Mouse (Mus musculus) hindbrain, embryonic 12.5 days (tissue): ENCODE results near the gene Guk1. TPM values are rescaled to one million over a fixed set of nuclear protein-coding genes. Genes with fewer than 3 reads are reported as not detected.

ENCODE experiments used
- ATAC-seq: fragments of 200-750 bp; cut with Nextera tagmentation; 2 replicates; pipeline ENCODE4 v1.8.0; 2017; ENCODE audit warnings: moderate TSS enrichment; ENCODE audit not compliant: low FRiP score
- H3K27ac ChIP-seq: fragments of 300-500 bp; sonication (generic); 2 replicates; pipeline ENCODE4 v1.5.1; 2016; ENCODE audit warnings: mild to moderate bottlenecking
- H3K27me3 ChIP-seq: fragments of 300-500 bp; sonication (generic); 2 replicates; pipeline ENCODE4 v1.6.1; 2016; ENCODE audit warnings: mild to moderate bottlenecking
- H3K36me3 ChIP-seq: fragments of 300-500 bp; sonication (generic); 2 replicates; pipeline ENCODE4 v1.6.1; 2016; ENCODE audit warnings: mild to moderate bottlenecking
- H3K4me1 ChIP-seq: fragments of 300-500 bp; sonication (generic); 2 replicates; pipeline ENCODE4 v1.6.1; 2016
- H3K4me2 ChIP-seq: fragments of 300-500 bp; sonication (generic); replicated peaks from 2 replicates; pipeline ENCODE4 v1.6.1; 2016; ENCODE audit warnings: mild to moderate bottlenecking
- H3K4me3 ChIP-seq: fragments of 300-500 bp; sonication (generic); 2 replicates; pipeline ENCODE4 v1.5.1; 2016; ENCODE audit warnings: mild to moderate bottlenecking
- H3K9ac ChIP-seq: fragments of 300-500 bp; sonication (generic); 2 replicates; pipeline ENCODE4 v1.6.1; 2016; ENCODE audit warnings: mild to moderate bottlenecking, moderate library complexity
- H3K9me3 ChIP-seq: fragments of 300-500 bp; sonication (generic); replicated peaks from 2 replicates; pipeline ENCODE4 v1.6.1; 2016; ENCODE audit warnings: mild to moderate bottlenecking
- WGBS: fragments of 180-500 bp; shearing (Covaris S2); methylation state at CpG from one replicate; pipeline ENCODE4 v1.1.7; 2016; 5-methylcytosine and 5-hydroxymethylcytosine counted together
- polyA plus RNA-seq: library from polyadenylated mRNA; unstranded; fragments of >200 nt; fragmentation: Nextera tagmentation; extraction: Ambion mirVana; gene quantifications from 2 replicates; pipeline ENCODE4 v1.2.1, GENCODE M21; 2016

Gene Guk1
- polyA plus RNA-seq, 1 experiment from 2014 or later: 112 TPM

- WGBS: 1% methylated on average over 65 of the region's 67 CpGs
- Histone ChIP-seq H3K4me1 (peaks cover 26% of the 10 kb centered on the region), H3K36me3 (peaks cover 58% of the 10 kb centered on the region), H3K4me2 (peak within 1 kb of the TSS; percentile 87), H3K9ac (peak within 1 kb of the TSS; percentile 85), H3K4me3 (peak within 1 kb of the TSS; percentile 89), H3K27ac (peak within 1 kb of the TSS; percentile 92), H3K27me3 (no peaks in the 10 kb centered on the region), H3K9me3 (no peaks in the 10 kb centered on the region)
- peak; percentile 85 for ATAC-seq
Observed at GRCm38 (mm10) chr11:59208153-59208831, 16.3 kb upstream of the Guk1 start, which contains the start of gene 2310033P09Rik. 2310033P09Rik (plus strand) TSS chr11:59208321.

DNA sequence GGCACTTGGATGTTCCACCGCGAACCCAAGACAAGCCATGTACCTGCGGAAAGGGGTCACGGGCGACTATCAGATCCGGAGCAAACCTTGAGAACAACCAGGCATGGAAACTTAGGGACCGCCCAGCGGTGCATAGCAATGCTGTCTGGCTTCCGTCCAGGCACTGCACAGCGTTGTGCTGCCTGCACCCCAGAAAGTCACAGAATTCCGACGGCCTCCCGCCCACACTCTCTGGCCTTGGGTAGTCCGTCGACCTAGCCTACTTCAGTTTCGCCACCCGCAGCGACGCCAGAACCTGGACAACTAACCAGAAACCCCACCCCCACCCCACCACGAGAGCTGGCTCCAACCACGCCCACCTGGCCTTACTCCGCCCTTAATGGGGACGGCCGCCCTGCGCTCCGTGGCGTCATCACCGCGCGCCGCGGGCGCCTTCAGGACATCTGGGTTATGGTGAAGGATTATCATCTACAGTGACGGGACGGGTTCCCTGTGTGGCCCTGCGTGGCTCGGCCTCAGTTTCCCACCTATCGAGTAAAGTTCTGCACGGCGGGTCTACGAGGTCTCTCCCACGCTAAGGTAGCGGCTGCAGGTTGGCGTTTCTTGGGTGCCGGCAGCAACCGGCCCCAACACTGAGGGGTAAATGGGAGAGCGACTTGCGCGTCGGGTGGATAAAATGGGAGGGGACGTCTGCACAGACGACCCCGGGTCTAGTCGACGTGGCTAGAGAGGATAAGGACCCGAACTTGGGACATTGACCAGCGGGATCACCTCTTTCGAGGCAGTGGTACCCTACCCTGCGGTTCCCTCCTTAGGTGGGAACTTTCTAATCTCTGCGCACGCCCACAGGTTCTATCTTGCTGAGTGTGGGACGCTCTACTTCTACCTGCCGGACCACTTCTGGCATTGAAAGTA, 10.3 kb upstream of the Guk1 start, which contains the start of gene Mrpl55:
Mrpl55 (plus strand) TSS at position 406 of the 915 bp plus-strand sequence.
- H3K4me1 ChIP-seq: peaks cover 14% of the 10 kb centered on the region
- peak within 1 kb of the TSS; percentile 69 for H3K4me3 ChIP-seq
- WGBS: under 1% methylated on average over 63 of the region's 63 CpGs
- no peaks in the 10 kb centered on the region for H3K9me3 ChIP-seq
- peaks cover 34% of the 10 kb centered on the region for H3K36me3 ChIP-seq
- peak within 1 kb of the TSS; percentile 86 for H3K4me2 ChIP-seq
- no peaks in the 10 kb centered on the region for H3K27me3 ChIP-seq
- ATAC-seq: peak; percentile 89
- peak within 1 kb of the TSS; percentile 52; the same call in 1 of the 2 replicates for H3K27ac ChIP-seq
- peak within 1 kb of the TSS; percentile 83 for H3K9ac ChIP-seq

DNA sequence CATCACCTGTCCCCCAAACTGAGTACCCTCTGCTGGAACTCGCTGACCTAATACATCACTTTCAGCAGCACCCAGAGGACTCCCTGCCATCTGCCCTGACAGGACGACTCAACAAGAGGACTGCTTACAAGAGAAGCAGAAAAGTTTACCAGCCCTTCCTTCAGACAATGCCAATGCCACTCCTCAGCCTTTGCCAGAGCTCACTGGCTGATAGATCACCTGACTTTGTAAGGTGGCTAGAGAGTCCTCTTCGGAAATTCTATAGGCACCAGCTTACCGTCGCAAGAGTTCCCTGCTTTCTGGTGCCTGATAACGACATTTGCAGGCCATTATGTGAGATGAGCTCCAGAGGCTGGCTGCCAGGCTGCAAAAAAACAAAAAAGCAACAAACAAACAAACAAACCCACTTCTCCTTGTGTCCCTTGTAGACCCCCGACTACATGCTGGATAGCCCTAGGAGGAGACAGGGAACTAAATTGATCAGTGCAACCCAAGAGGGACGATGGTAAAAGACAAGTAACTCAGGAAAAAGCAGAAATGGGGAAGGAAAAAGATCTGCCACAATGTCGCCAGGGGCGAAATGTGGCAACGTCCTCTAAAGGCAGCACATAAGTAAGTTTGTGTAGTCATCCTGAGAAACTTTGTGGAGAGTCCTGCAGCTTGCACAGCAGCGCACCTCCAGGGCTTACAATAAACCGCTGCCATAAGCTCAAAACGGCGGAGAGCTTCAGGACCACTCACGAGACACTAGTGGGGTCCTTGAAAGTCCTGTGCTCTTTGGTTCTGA, 9.4 kb upstream of the Guk1 start:
- 33% methylated on average over 16 of the region's 16 CpGs for WGBS
- 0 out of 2 replicates have a peak overlapping the region, but pooled peaks have one; percentile 52 for H3K27ac ChIP-seq

GRCm38 (mm10) chr11:59196230-59196629, 4.2 kb upstream of the Guk1 start:
- H3K36me3 ChIP-seq: 0 out of 2 replicates have a peak, but pooled peaks cover 7% of the 10 kb centered on the region
- H3K9me3 ChIP-seq: no peaks in the 10 kb centered on the region
- peaks cover 3% of the 10 kb centered on the region for H3K4me1 ChIP-seq
- H3K27ac ChIP-seq: no peak overlapping the region
- ATAC-seq: no peak
- peaks cover 8% of the 10 kb centered on the region; the same call in 1 of the 2 replicates for H3K27me3 ChIP-seq
- no peak overlapping the region for H3K4me2 ChIP-seq
- H3K9ac ChIP-seq: no peak overlapping the region
- H3K4me3 ChIP-seq: no peak overlapping the region

More for the DNA sequence above, 9.4 kb upstream of the Guk1 start:
- Histone ChIP-seq H3K4me1 (peaks cover 14% of the 10 kb centered on the region), H3K4me2 (peak overlapping the region; percentile 86), H3K4me3 (peak overlapping the region; percentile 69), H3K9ac (peak overlapping the region; percentile 83), H3K36me3 (peaks cover 28% of the 10 kb centered on the region), H3K27me3 (no peaks in the 10 kb centered on the region), H3K9me3 (no peaks in the 10 kb centered on the region)
- ATAC-seq: no peak; the same call in 1 of the 2 replicates

- Histone ChIP-seq H3K27ac (peak overlapping the region; percentile 92), H3K4me3 (peak overlapping the region; percentile 63), H3K27me3 (peaks cover 8% of the 10 kb centered on the region; the same call in 1 of the 2 replicates), H3K36me3 (no peaks in the 10 kb centered on the region), H3K4me2 (peak overlapping the region; percentile 56), H3K4me1 (peaks cover 13% of the 10 kb centered on the region), H3K9ac (peak overlapping the region; percentile 75), H3K9me3 (no peaks in the 10 kb centered on the region)
- WGBS: under 1% methylated on average over 58 of the region's 59 CpGs
- peak; percentile 97 for ATAC-seq
Observed at GRCm38 (mm10) chr11:59191231-59192058, 567 bp downstream of the Guk1 start.

GRCm38 (mm10) chr11:59187706-59188105, 4.3 kb downstream of the Guk1 start:
- Histone ChIP-seq H3K4me3 (no peak overlapping the region), H3K4me1 (peaks cover 15% of the 10 kb centered on the region), H3K9ac (no peak overlapping the region), H3K27ac (no peak overlapping the region), H3K27me3 (no peaks in the 10 kb centered on the region), H3K4me2 (no peak overlapping the region), H3K9me3 (no peaks in the 10 kb centered on the region), H3K36me3 (peaks cover 25% of the 10 kb centered on the region)
- WGBS: 87% methylated on average over 6 of the region's 6 CpGs
- no peak for ATAC-seq

DNA sequence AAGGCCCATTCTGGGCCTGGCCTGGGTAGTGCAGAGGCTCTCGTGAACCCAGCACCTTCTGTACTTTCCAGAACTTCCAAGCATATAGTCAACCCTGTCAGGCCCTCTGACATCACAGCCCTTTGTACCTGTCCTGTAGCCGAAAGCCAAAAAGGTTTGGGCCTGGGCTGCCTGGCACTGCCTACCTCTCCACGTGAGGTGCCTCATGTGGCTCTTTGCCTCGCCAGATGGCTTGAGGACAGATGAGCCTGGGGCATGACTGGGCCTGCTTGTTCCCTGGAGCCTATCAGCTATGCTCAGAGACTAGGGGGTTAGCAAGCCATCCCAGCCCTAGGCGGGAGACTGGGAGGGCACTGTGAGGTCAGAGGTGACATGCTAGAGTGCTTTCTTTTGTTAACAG, 6.5 kb downstream of the Guk1 start:
- ATAC-seq: no peak
- Histone ChIP-seq H3K4me2 (no peak overlapping the region), H3K9me3 (no peaks in the 10 kb centered on the region), H3K4me3 (no peak overlapping the region), H3K27ac (no peak overlapping the region), H3K4me1 (peaks cover 11% of the 10 kb centered on the region; the same call in 1 of the 2 replicates), H3K36me3 (peaks cover 27% of the 10 kb centered on the region), H3K9ac (no peak overlapping the region), H3K27me3 (no peaks in the 10 kb centered on the region)
- whole genome bisulfite sequencing: 78% methylated on average over 5 of the region's 5 CpGs

DNA sequence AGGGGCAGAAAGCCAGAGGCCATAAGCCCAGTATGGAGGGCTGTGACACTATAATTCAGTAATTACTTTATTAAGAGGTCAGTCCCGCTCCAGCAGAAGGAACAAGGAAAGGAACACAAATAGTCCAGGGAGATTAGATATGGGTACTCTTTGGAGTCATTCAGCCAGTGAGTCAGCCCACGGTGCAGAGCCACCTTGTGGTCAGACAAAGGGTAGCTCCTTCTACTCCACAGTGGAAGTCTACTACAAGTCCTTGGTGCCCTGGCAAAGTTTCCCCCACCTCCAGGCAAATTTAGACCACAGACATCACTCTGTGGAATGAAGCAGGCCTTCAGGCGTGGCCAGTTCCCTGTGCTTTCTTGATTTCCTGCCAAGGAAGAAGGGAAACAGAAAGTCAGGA, 8.2 kb downstream of the Guk1 start:
- H3K9me3 ChIP-seq: no peaks in the 10 kb centered on the region
- WGBS: 45% methylated on average over 3 of the region's 3 CpGs
- no peak overlapping the region for H3K27ac ChIP-seq
- H3K4me1 ChIP-seq: 0 out of 2 replicates have a peak, but pooled peaks cover 5% of the 10 kb centered on the region
- no peak overlapping the region for H3K4me2 ChIP-seq
- peaks cover 27% of the 10 kb centered on the region for H3K36me3 ChIP-seq
- no peak overlapping the region for H3K4me3 ChIP-seq
- peaks cover 6% of the 10 kb centered on the region for H3K27me3 ChIP-seq
- H3K9ac ChIP-seq: no peak overlapping the region
- no peak for ATAC-seq

- Histone ChIP-seq H3K27ac (no peak within 1 kb of the TSS), H3K27me3 (peaks cover 16% of the 10 kb centered on the region), H3K4me2 (no peak within 1 kb of the TSS), H3K4me1 (0 out of 2 replicates have a peak, but pooled peaks cover 4% of the 10 kb centered on the region), H3K36me3 (peaks cover 27% of the 10 kb centered on the region), H3K9me3 (no peaks in the 10 kb centered on the region), H3K9ac (no peak within 1 kb of the TSS), H3K4me3 (no peak within 1 kb of the TSS)
- WGBS: 50% methylated on average over 3 of the region's 3 CpGs
- ATAC-seq: no peak
Observed at GRCm38 (mm10) chr11:59182864-59183331, 9.1 kb downstream of the Guk1 start, which contains the start of gene Gjc2. Gjc2 (minus strand) TSS chr11:59183213.

- Histone ChIP-seq H3K4me1 (peaks cover 5% of the 10 kb centered on the region), H3K27ac (no peak overlapping the region), H3K9ac (no peak overlapping the region), H3K27me3 (peaks cover 59% of the 10 kb centered on the region), H3K36me3 (no peaks in the 10 kb centered on the region), H3K9me3 (no peaks in the 10 kb centered on the region), H3K4me3 (peak overlapping the region; percentile 10), H3K4me2 (peak overlapping the region; percentile 21; the same call in 1 of the 2 replicates)
- ATAC-seq: no peak
- 9% methylated on average over 34 of the region's 34 CpGs for WGBS
Observed at GRCm38 (mm10) chr11:59176921-59177320, 15.1 kb downstream of the Guk1 start.

DNA sequence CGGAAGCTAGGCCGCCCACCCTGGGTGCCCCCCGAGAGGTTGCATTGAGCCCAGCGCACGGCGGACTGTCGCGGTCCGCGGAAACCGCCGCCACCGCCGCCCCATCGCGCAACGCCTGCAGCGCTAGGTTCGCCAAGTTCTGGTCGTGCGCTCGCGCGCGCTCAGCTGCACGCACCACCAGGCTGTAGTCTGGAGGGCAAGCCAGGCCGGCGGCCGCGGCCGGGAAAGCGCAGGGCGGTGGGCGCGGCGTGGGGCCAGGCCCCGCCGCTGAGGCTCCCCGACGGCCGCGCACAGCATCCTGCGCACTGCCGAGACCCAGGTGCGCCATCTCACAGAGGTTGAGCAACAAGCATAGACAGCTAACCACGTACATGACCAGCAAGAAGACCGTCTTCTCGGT, 15.5 kb downstream of the Guk1 start:
- ATAC-seq: no peak
- Histone ChIP-seq H3K9ac (no peak overlapping the region), H3K27me3 (peaks cover 63% of the 10 kb centered on the region), H3K9me3 (no peaks in the 10 kb centered on the region), H3K4me2 (peak overlapping the region; percentile 21), H3K4me1 (peaks cover 5% of the 10 kb centered on the region), H3K27ac (no peak overlapping the region), H3K4me3 (peak overlapping the region; percentile 10), H3K36me3 (no peaks in the 10 kb centered on the region)
- WGBS: 6% methylated on average over 47 of the region's 48 CpGs
